Mouse (Mus musculus): ENCODE measurements around the gene Shcbp1l. TPM values are rescaled to one million over a fixed set of nuclear protein-coding genes. Genes with fewer than 3 reads are reported as not detected.
"Not testable (repeated sequence)": the region's sequence is repeated elsewhere in the genome, so short reads cannot be mapped to it uniquely, and the experiment has no call there.

Shcbp1l gene
- total RNA-seq (2021): 0.34 and 0.41 TPM in 2 replicates
- long read RNA-seq, experiment 1, partial matches to known transcripts: 0 of 2 reads
- long read RNA-seq, experiment 1, other reads (novel, unspliced or antisense): 2 of 2 reads
- long read RNA-seq, experiment 2, partial matches to known transcripts: 0 of 2 reads
- long read RNA-seq, experiment 2, other reads (novel, unspliced or antisense): 2 of 2 reads

DNA sequence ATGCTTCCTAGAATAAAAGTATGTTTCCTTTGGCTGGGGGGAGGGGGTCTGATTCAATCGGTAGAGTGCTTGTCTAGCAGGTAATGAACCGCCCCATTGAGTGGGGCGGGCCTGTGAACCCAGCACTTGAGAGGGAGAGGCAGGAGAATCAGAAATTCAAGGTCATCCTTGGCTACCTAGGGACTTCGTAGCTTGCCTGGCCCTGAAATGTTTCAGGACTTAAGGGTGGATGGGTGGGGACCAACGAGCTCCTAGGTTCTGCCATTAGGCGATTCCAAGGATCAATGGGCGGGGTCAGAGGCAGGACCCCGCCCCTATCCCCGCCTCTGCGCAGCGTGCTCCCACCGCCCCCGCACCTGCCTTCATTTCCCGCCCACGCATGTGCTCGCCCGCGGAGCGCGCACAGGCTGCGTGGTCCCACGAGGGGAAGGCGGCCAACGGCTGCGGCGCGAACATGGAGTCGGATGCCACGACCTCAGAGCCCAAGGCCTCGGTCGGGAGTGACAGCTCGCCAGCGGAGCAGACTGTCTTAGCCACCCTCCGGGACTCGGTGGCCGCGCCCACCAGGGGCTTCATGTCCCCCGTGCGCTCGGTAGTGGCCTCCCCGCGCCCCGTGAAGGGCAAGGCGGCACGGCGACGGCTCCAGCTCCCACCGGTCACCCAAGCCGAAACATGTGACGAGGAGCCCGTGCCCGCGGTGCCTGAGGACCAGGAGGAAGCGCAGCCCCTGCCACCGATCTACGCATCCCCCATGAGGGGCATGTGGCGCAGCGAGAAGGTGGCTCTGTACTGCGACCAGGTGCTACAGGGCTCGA is at the start of gene Shcbp1l:
Gene Shcbp1l (plus strand): TSS at position 393 of the 815 bp plus-strand sequence.
- peak; percentile 78 for DNase-seq

DNA sequence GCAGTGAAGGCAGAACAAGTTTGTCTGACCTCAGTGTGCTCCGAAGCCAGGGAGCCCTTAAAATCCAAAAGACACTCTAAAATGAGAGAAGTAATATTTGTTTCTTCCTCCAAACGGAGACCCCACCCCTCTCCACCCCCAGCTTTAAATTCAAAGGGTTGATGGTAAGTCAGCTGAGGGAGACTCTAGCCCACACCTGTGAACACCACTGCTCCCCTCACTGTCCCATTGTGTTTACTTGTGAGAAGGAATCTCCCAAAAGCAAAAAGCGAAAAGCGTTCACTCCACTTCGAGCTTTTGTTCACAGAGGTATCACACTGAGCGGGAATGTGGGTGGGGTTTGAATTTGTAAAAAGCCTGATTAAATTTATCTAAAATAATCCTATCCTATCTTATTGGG is 48.5 kb upstream of the Shcbp1l start:
- no peak for DNase-seq

DNA sequence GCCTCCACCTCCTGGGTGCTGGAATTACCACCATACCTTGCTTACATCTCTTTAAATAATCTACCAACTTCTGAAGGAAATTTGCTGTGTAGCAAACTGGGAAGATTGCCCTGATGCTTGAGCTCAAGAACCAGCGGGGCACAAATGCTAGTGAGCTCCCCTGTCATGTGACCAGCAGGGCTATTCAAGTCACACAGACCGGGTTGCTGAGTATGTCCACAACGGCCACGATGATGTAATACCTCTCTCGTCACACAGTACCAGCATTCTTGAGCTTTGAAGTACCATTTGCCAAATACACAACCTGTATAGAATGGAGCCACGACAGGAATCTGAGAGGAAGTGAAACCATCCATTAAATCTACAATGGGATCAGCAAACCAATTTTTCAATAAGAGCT is 46.4 kb upstream of the Shcbp1l start:
- DNase-seq: no peak

DNA sequence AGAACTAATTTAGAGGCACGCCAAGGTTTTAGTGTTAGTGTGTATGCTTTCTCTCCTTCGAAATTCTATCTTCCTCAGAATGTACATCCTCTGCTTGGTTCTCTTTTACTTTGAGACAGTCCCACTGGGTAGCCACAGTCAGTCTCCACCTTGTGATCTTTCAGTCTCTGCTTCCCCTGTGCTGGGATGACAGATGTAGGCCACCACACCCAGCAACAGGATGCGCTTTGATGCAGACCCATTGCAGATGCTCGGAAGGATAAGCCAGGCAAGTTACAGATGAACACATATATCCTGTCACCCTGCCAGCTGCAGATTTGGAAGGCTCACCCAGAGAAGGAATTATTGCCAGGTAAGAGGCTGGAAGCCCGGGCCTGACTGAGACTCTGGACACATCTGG is 45.1 kb upstream of the Shcbp1l start:
- DNase-seq: no peak

DNA sequence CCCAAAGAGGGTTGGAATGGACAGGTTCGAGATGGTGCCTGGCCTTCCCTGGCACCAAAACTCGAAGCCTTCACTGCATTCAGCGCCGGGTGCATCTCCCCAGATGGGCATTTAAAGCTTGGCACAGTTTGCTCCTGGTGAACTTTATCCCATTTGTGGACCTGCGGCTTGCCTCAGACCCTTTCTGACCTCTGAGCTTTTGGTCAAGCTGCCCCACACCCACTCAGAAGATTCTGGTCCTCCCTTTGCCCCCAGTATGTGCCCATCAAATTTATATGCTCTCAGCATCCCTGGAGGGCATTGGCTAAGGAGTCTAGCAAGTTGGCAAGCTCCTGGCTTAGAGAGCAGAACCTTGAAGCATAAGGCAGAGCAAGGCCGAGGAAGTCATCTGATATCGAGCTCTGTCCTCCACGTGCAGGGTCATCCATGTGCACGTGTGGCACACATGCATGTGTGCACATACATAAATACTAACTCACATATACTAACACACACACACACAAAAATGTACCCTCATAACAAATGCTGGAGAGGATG is 44.1 kb upstream of the Shcbp1l start:
- DNase-seq: peak; percentile 15

DNA sequence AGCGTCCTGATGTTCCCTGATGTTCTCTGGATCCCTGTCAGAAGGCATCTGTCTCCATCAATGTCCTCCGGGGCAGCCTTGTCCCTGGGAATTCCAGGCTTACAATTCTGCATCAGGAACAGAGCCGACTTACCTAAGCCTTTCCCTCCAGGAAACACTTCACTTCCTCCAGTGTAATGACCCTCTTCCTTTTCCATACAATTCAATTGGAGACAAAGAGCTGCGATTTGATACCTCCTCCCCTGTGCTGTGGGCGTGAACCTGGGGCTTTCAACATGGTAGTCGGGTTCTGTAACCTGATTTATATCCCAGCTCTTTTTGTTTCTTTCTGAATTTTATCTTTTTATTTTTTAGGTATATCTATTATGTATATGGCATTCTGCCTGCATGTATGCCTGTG is 39.9 kb upstream of the Shcbp1l start:
- DNase-seq: peak; percentile 43

DNA sequence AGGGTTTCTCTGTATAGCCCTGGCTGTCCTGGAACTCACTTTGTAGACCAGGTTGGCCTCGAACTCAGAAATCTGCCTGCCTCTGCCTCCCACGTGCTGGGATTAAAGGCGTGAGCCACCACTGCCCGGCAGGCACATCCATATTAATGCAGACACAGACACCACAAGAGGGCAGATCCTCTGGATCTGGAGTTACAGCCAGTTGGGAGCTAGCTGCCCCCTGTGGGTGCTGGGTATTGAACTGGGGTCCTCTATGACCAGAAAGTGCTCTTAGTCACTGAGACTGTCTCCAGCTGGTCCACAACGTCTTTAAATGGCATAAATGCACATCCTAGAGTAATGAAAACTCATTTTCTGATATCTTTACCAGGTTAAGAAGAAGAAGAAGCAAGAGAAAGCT is 39.3 kb upstream of the Shcbp1l start:
- DNase-seq: not testable (repeated sequence)

DNA sequence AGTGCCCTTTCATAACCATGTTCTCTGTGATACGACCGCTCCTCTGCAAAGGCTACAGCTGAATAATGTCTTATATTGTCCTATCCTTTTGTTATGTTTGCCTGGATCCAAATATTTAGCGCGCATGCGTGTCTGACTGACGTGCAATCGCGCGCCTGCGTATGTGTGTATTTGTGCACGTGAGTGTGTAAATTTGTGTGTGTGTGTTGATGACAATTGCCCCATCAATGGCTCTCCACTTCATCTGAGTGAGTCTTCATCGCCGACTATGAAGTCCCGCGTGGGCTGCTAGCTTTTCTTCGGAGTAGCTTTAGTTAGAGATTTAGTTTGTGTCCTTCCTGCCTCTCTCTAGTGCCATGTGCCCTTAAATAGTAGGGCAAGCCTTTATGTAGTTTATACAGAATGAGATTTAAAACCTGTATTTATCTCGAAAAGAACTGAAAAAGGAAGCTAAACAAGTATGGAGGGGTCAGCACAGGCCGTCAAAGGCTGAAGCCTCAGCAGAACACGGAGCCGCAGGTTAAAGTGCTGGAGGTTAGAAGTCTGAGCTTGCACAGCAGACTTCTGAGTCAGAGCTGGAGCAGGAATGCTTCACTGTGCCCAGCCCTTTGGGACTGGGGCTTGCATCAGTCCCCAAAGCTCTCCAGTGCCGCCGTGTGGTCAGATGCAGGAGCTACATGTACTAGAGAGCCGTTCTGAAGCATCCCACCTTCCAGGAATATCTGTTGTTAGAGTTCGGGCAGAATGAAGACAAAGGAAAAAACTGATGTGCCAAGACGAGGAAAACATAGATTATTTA is 38.5 kb upstream of the Shcbp1l start:
- DNase-seq: peak; percentile 90

DNA sequence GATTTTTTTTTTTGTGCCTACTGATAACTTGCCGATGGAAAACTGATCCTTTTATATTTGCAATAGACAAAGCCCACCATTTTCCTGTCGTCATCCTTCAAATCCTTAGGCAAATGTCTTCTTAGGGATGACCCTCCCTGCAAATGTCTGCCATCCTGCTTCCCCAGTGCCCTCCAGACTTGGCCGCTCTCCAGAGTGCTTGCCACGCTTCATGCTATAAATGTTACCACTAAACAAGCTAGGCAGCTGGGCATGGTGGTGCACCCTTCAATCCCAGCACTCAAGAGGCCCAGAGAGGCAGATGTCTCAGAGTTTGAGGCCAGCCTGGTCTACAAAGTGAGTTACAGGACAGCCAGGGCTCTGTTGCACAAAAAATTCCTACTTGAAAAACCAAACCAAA is 29.3 kb upstream of the Shcbp1l start:
- DNase-seq: not testable (repeated sequence)

DNA sequence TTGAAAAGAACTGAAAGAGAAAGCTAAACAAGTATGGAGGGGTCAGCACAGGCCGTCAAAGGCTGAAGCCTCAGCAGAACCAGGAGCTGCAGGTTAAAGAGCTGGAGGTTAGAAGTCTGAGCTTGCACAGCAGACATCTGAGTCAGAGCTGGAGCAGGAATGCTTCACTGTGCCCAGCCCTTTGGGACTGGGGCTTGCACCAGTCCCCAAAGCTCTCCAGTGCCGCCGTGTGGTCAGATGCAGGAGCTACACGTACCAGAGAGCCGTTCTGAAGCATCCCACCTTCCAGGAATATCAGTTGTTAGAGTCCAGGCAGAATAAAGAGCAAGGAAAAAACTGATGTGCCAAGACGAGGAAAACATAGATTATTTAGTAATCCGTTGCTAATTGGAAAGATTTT is 23.2 kb upstream of the Shcbp1l start:
- DNase-seq: peak; percentile 85

DNA sequence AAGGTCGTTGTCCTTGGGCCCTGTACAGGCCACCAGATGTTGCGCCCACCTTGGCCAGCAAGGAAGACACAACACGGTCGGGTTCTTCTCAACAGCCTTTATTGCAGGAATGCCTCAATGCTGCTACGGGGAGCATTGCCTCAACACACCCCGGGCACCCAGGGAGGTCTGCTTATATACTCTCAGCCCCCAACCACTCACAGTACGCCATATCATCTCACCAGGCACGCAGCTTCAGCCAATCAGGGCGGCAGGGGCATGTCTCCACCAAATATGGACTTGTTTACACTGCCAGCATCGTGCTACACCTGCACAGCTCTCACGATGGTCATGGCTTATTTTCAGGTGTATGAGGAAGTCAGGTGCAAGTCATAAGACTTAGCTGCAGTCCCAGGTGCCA is 17.3 kb upstream of the Shcbp1l start:
- DNase-seq: not testable (repeated sequence)

DNA sequence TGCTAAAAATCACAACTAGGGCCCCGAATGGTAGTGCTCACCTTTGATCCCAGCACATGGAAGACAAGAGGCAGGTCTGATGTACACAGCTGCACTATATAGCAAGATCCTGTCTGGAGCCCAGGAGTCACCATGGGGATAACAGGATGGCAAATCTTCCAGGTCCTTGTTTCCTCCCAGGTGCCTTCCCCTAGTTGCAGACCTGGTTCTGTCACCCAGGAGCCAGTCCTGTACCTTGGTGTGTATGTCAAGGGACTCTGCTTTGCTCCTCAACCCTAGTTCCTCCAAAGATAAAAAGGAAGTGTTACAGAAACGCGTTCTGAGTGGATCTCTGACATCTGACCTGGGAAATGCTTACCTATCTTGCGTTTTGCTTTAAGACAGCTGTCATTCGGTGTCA is 16.7 kb upstream of the Shcbp1l start:
- not testable (repeated sequence) for DNase-seq

DNA sequence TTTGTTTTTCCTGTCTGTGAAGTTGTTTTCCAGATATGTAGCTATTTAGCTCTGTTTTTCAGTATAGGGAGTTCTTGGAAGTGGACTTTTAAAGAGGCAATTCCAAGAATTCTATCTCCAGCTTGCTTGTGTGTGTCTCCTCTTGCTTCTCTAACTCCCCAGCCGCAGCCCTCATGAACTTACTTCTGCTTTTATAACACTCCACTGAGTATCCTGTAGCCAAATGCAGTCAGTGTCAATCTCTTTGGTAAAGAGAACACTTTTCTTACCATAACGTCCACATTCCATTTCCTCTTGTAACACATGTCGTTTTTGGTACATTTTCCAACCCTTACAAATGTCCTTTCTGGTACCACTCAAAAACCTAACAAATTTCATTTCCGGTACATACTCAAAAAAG is 14.0 kb upstream of the Shcbp1l start:
- not testable (repeated sequence) for DNase-seq

DNA sequence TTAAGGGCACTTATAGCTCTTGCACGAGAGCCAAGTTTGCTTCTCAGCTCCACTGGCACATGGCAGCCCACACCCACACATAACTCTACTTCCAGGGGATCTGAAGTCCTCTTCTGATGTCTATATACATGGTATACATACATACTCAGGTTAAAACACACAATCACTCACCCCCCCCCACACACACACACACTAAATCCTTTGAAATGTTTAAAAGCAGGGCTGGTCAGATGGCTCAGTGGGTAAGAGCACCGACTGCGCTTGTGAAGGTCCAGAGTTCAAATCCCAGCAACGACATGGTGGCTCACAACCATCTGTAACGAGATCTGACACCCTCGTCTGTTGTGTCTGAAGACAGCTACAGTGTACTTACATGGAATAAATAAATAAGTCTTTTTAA is 13.2 kb upstream of the Shcbp1l start:
- DNase-seq: no peak

DNA sequence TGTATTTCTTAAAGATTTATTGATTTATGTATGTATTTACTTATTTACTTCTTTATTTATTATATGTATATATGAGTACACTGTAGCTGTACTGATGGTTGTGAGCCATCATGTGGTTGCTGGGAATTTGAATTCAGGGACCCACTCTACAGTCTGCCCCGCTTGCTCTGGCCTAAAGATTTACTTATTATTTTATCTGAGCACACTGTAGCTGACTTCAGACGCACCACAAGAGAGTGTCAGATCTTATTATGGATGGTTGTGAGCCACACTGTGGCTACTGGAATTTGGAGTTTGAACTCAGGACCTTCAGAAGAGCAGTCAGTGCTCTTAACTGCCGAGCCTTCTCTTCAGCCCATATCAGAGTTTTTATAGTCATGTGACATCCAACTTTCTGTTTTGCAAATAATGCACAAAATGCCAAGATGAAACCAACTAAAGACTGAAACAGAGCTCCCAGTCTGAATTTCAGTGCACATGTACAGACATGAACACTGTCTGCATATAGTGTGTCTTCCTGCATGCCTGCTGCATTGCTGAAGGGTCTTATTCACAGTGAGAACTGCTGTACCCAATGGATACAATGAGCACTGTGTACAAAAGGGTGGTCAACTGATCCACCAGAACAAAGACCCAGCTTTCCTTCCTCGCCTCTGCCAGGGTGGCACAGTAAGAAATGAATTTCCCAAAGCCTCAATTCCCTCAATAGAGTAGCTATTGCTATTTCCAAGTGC is 12.1 kb upstream of the Shcbp1l start:
- not testable (repeated sequence) for DNase-seq

DNA sequence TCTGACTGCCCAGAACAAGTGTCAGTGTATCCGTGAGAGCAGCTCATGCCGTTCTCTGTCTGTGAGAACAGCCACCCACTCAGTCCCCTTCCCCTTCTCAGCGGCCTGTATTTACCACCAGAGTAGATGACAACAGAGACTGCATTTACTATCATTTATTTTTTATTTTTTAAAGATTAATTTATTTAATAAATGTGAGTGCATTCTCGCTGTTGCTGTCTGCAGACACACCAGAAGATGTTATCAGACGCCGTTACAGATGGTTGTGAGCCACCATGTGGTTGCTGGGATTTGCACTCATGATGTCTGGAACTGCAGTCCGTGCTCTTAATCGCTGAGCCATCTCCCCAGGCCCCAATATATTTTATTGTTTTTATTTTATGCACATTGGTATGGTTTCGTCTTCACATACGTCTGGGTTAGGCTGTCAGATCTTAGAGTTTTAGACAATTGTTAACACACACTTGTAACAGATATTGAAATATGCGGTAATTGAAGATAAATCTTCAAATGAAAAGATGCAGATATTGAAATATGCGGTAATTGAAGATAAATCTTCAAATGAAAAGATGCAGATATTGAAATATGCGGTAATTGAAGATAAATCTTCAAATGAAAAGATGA is 11.5 kb upstream of the Shcbp1l start:
- not testable (repeated sequence) for DNase-seq

DNA sequence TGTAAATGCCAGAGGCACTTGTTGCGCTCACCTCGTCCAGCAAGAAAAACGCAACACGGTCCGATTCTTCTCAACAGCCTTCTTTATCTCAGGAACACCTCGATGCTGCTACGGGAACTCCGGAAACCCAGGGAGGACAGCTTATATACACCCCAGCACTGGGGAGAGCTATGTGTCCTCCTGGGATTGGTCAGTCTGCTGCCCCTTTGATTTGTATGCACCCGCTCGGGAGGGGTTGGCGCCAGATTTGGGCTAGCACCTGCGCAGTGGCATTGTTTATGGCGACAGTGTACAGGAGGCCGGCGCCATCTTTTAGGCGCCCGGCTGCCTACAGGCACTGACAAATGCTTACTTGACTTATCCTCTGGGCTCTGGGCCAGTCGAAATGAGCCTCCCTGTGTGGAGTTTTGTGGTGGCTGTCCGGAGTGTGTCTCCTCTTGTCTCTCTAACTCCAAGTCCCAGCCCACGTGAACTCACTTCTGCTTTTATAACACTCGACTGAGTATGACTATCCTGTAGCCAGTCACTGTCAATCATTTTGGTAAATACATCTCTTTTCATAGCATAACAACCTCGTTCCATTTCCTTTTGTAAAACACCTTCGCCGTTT is 10.7 kb upstream of the Shcbp1l start:
- peak; percentile 59 for DNase-seq

DNA sequence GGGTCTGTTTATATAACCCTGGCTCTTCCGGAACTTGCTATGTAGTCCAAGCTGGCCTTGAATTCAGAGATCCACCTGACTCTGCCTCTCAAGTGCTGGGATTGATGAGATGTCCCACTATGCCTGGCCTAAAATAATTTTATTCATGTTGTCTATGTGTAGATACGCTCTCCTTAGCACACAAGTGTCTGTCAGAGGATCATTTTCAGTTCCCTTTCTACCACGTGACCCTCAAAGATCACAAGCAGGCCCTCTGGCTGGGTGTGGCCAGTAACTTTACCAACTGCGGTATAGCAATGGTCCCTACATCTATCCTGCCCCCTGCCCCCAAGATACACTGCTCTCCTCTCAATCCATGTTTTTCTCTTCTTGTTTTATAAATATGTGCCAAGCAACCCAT is 10.0 kb upstream of the Shcbp1l start:
- peak; percentile 49 for DNase-seq

DNA sequence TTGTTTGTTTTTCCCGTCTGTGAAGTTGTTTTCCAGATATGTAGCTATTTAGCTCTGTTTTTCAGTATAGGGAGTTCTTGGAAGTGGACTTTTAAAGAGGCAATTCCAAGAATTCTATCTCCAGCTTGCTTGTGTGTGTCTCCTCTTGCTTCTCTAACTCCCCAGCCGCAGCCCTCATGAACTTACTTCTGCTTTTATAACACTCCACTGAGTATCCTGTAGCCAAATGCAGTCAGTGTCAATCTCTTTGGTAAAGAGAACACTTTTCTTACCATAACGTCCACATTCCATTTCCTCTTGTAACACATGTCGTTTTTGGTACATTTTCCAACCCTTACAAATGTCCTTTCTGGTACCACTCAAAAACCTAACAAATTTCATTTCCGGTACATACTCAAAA is 9.2 kb upstream of the Shcbp1l start:
- not testable (repeated sequence) for DNase-seq

DNA sequence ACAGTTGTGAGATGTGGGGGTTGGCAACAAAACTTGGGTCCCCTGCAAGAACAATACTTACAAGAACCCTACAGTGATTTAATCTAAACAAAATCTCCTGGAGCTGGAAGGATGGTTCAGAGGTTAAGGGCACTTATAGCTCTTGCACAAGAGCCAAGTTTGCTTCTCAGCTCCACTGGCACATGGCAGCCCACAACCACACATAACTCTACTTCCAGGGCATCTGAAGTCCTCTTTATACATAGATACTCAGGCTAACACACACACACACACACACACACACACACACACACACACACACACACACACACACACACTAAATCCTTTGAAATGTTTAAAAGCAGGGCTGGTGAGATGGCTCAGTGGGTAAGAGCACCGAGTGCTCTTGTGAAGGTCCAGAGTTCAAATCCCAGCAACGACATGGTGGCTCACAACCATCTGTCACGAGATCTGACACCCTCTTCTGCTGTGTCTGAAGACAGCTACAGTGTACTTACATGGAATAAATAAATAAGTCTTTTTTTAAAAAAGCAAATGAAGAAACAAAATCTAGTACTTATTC is 8.6 kb upstream of the Shcbp1l start:
- DNase-seq: not testable (repeated sequence)

DNA sequence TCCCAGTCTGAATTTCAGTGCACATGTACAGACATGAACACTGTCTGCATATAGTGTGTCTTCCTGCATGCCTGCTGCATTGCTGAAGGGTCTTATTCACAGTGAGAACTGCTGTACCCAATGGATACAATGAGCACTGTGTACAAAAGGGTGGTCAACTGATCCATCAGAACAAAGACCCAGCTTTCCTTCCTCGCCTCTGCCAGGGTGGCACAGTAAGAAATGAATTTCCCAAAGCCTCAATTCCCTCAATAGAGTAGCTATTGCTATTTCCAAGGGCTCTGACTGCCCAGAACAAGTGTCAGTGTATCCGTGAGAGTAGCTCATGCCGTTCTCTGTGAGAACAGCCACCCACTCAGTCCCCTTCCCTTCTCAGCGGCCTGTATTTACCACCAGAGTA is 7.2 kb upstream of the Shcbp1l start:
- DNase-seq: not testable (repeated sequence)

Measured in adrenal gland, postnatal 14 days (tissue).